9 mouse cellular contexts compared by ENCODE assay signal in the genomic region with DNA sequence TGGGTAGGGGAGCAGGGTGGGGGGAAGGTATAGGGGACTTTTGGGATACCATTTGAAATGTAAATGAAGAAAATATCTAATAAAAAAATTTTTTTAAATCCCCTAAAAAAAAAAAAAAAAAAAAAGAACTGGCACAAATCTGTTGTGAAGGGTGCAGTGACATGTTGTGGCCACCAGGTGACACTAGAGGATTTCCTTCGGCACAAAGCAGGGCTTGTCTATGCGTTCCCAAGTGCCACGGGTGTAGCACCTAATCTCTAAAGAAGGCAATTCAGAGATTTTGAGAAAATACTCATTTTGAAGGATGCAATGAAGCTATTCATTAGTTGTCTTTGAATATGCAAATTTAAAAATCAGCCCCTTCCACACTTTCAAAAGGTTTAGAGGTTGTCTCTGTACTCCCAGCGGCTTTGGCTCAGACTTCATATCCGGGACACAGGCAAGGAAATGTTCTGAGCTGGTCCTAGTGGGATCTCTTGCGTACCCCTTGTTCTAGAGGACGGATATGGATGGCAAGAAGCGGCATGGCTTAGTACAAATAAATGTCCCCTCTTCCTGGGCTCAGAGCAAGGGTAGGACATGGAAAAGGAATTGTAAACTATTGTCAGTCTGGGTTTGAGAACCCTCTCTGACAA. TPM values are rescaled to one million over a fixed set of nuclear protein-coding genes. Genes with fewer than 3 reads are reported as not detected.
A peak's percentile ranks its signal among the peaks of the same experiment; 100 is the strongest.
DNase-seq lines count a peak whose midpoint lies in the region; ATAC-seq and TF ChIP-seq lines count a peak whose summit lies in the region.
"Had no signal": no experiment of that assay in that cellular context is flagged by ENCODE, and none has a peak within 500 bp of the region (broad histone marks: within the 10 kb centered on the region; RNA-seq: fewer than 3 reads in every experiment).

No protein-coding gene starts in this region.

- no peak for TF ChIP-seq POLR2A in limb, embryonic 14.5 days (IDR thresholded peaks at IDR 0.05; ENCODE audit: borderline replicate concordance, extremely low read depth, insufficient read depth, insufficient read length)

- no peaks in the 10 kb centered on the region; the same call in 1 of the 2 replicates for H3K4me1 ChIP-seq in limb, embryonic 14.5 days (ENCODE audit: control insufficient read depth, insufficient read depth, low read length)
- no peaks in the 10 kb centered on the region for H3K4me1 ChIP-seq in neural tube, embryonic 11.5 days (ENCODE audit: control insufficient read depth, insufficient read depth, low read length)

- no peak overlapping the region for H3K9ac ChIP-seq in limb, embryonic 14.5 days (ENCODE audit: low read depth, low read length, severe bottlenecking)
- H3K9ac ChIP-seq in neural tube, embryonic 11.5 days (ENCODE audit: low read length), result no peak overlapping the region

- peak; percentile 74; the same call in 1 of the 2 replicates for ATAC-seq in limb, embryonic 14.5 days (ENCODE audit: low FRiP score, low read depth)
- ATAC-seq in neural tube, embryonic 11.5 days (ENCODE audit: insufficient read depth, low FRiP score, low TSS enrichment), result 0 out of 2 replicates have a peak, but pooled peaks have one; percentile 62

- no peak overlapping the region for H3K4me2 ChIP-seq in limb, embryonic 14.5 days (replicated peaks; ENCODE audit: low read depth, low read length, severe bottlenecking)
- H3K4me2 ChIP-seq in neural tube, embryonic 11.5 days (ENCODE audit: low read depth), result no peak overlapping the region

- no peaks in the 10 kb centered on the region for H3K36me3 ChIP-seq in limb, embryonic 14.5 days (ENCODE audit: control insufficient read depth, insufficient read depth, low read length)
- no peaks in the 10 kb centered on the region for H3K36me3 ChIP-seq in neural tube, embryonic 11.5 days (ENCODE audit: control insufficient read depth, insufficient read depth, low read length)

- DNase-seq in urinary bladder, postnatal 25 days (ENCODE audit: low spot score), result peak; percentile 30
- DNase-seq in urinary bladder, postnatal 4 days (ENCODE audit: low spot score in 2 of 2), result no peak
- peak; percentile 51 to 63 for DNase-seq in cerebellum, adult 18-20 months
- peak; percentile 67 for DNase-seq in forelimb bud, embryonic 11.5 days (ENCODE audit: low read depth, low spot score)
- DNase-seq in kidney, adult 8-10 months, result peak; percentile 27 to 63
- DNase-seq in limb, embryonic 14.5 days (ENCODE audit: low spot score), result peak; percentile 66
- DNase-seq in neural tube, embryonic 11.5 days (ENCODE audit: low spot score), result peak; percentile 47
- peak; percentile 47 for DNase-seq in telencephalon, adult 2 months (ENCODE audit: low read depth, low spot score)

- no peaks in the 10 kb centered on the region for H3K27me3 ChIP-seq in limb, embryonic 14.5 days (ENCODE audit: control insufficient read depth, insufficient read depth, low read length)
- no peaks in the 10 kb centered on the region for H3K27me3 ChIP-seq in neural tube, embryonic 11.5 days (ENCODE audit: control insufficient read depth, insufficient read depth, low read length)

- H3K27ac ChIP-seq in limb, embryonic 14.5 days (replicated peaks; ENCODE audit: low read depth, low read length), result no peak overlapping the region
- H3K27ac ChIP-seq in neural tube, embryonic 11.5 days (ENCODE audit: low read depth, low read length), result no peak overlapping the region

- WGBS in limb, embryonic 14.5 days, result 48% methylated on average over 8 of the region's 8 CpGs
- 51% methylated on average over 8 of the region's 8 CpGs for WGBS in neural tube, embryonic 11.5 days

- no peaks in the 10 kb centered on the region for H3K9me3 ChIP-seq in limb, embryonic 14.5 days (ENCODE audit: control insufficient read depth, low read length)
- H3K9me3 ChIP-seq in neural tube, embryonic 11.5 days (ENCODE audit: control insufficient read depth, low read length), result no peaks in the 10 kb centered on the region

- no peak overlapping the region for H3K4me3 ChIP-seq in limb, embryonic 14.5 days (replicated peaks; ENCODE audit: low read length)
- no peak overlapping the region for H3K4me3 ChIP-seq in neural tube, embryonic 11.5 days (ENCODE audit: low read depth, low read length)
- H3K4me3 ChIP-seq: erythroblast, embryonic 14.5 days had no signal

RNA-seq across cellular contexts. Expression of gene Masp1, which starts 29.8 kb away (rescaled TPM):
- 9.5 and 10.1 TPM in 2 replicates for polyA plus RNA-seq in limb, embryonic 14.5 days (2012; rRNA removed)
- polyA plus RNA-seq in limb, embryonic 14.5 days (2014; fragmentation: Nextera tagmentation; extraction: Ambion mirVana), result 7.2 and 9.7 TPM in 2 replicates
- polyA plus RNA-seq in neural tube, embryonic 11.5 days (2014; fragmentation: Nextera tagmentation; extraction: Ambion mirVana), result 18.9 and 19.0 TPM in 2 replicates
- polyA plus RNA-seq: erythroblast, embryonic 14.5 days had no signal

RNA-seq across cellular contexts. Expression of gene Rtp4, which starts 30.4 kb away (rescaled TPM):
- polyA plus RNA-seq in limb, embryonic 14.5 days (2012; rRNA removed), result 3.7 and 4.2 TPM in 2 replicates
- polyA plus RNA-seq in limb, embryonic 14.5 days (2014; fragmentation: Nextera tagmentation; extraction: Ambion mirVana), result 4.3 and 5.7 TPM in 2 replicates
- polyA plus RNA-seq in neural tube, embryonic 11.5 days (2014; fragmentation: Nextera tagmentation; extraction: Ambion mirVana), result 1.0 and 1.8 TPM in 2 replicates

Comparison
In these comparisons a context has a peak if more than half of its experiments do, and no peak if none do; other contexts are left out.
1. DNase-seq: peak in urinary bladder, postnatal 25 days (single experiment), cerebellum, adult 18-20 months (2 of 2), forelimb bud, embryonic 11.5 days (single experiment), kidney, adult 8-10 months (2 of 2), limb, embryonic 14.5 days (single experiment), neural tube, embryonic 11.5 days (single experiment) and telencephalon, adult 2 months (single experiment); none in urinary bladder, postnatal 4 days (0 of 2).